8 mouse cellular contexts compared by ENCODE assay signal in the genomic region with DNA sequence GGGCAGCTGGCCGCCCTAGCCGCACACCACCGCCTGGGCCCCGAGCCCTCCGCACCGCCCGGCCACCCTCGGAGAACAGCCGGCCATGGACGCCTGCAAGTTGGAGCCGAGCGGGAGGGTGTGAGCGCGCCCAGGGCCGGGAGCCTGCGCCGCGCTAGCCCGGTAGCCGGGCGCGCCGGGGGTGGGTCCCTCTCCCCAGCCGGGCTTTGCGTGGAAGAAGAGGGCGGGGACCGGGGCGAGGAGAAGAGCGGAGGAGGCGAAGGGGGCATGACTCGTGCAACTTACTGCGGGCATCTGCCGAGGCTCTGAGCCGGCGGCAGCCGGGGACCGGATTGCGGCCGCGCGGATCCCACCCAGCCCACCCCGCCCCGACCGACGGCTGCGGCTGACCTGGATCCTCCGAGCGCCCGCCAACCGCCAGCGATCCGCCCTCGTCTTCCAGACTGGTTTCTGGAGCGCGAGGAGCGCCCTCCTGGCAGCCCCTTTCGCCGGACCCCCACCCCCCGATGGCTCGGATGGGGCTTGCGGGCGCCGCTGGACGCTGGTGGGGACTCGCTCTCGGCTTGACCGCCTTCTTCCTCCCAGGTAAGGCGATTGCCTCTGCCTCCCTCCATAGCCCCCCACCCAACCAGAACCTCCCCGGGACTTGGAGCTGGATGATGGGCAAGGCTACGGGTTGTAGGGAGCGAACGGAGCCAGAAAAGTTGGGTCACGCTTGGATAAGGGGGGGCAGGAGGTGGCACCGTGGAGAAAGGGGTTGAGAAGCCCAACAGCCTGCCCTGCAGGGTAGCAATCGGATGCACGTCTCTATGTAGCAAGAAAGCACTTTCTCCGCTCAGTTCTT. TPM values are rescaled to one million over a fixed set of nuclear protein-coding genes. Genes with fewer than 3 reads are reported as not detected.
DNase-seq lines count a peak whose midpoint lies in the region; ATAC-seq and TF ChIP-seq lines count a peak whose summit lies in the region.

No protein-coding gene starts in this region.

- H3K4me3 ChIP-seq in embryonic facial prominence, embryonic 11.5 days (ENCODE audit: low read depth, low read length): peak overlapping the region; percentile 88
- peak overlapping the region; percentile 76 for H3K4me3 ChIP-seq in hindbrain, embryonic 14.5 days (replicated peaks; ENCODE audit: low read length)
- H3K4me3 ChIP-seq in liver, postnatal 0 days (ENCODE audit: low read depth, low read length): peak overlapping the region; percentile 66

- WGBS in embryonic facial prominence, embryonic 11.5 days: under 1% methylated on average over 76 of the region's 77 CpGs
- WGBS in hindbrain, embryonic 14.5 days: under 1% methylated on average over 58 of the region's 77 CpGs
- WGBS in liver, postnatal 0 days (ENCODE audit: insufficient replicate concordance): 2% methylated on average over 66 of the region's 77 CpGs

- peak overlapping the region; percentile 89 for H3K4me2 ChIP-seq in embryonic facial prominence, embryonic 11.5 days (ENCODE audit: low read depth, low read length)
- peak overlapping the region; percentile 91 for H3K4me2 ChIP-seq in hindbrain, embryonic 14.5 days (replicated peaks)
- H3K4me2 ChIP-seq in liver, postnatal 0 days (ENCODE audit: low read depth, low read length): peak overlapping the region; percentile 84

- peak overlapping the region; percentile 94 for H3K27ac ChIP-seq in embryonic facial prominence, embryonic 11.5 days (replicated peaks; ENCODE audit: low read depth, low read length)
- peak overlapping the region; percentile 98 for H3K27ac ChIP-seq in hindbrain, embryonic 14.5 days
- peak overlapping the region; percentile 82 for H3K27ac ChIP-seq in liver, postnatal 0 days (ENCODE audit: low read depth)

- no peak for TF ChIP-seq EP300 in liver, postnatal 0 days (IDR thresholded peaks at IDR 0.05; ENCODE audit: low read depth)

- peaks cover 5% of the 10 kb centered on the region for H3K4me1 ChIP-seq in embryonic facial prominence, embryonic 11.5 days (ENCODE audit: control insufficient read depth, insufficient read depth, low read length)
- peaks cover 48% of the 10 kb centered on the region for H3K4me1 ChIP-seq in hindbrain, embryonic 14.5 days (replicated peaks; ENCODE audit: control insufficient read depth, insufficient read depth, low read length)
- peaks cover 3% of the 10 kb centered on the region for H3K4me1 ChIP-seq in liver, postnatal 0 days (ENCODE audit: insufficient read depth)

- no peaks in the 10 kb centered on the region; the same call in 1 of the 2 replicates for H3K27me3 ChIP-seq in embryonic facial prominence, embryonic 11.5 days (ENCODE audit: control insufficient read depth, insufficient read depth, low read length)
- peaks cover 3% of the 10 kb centered on the region; the same call in 1 of the 2 replicates for H3K27me3 ChIP-seq in hindbrain, embryonic 14.5 days (ENCODE audit: control insufficient read depth, insufficient read depth, low read length)
- H3K27me3 ChIP-seq in liver, postnatal 0 days (ENCODE audit: insufficient read depth, low read length): peaks cover 35% of the 10 kb centered on the region

- ATAC-seq in embryonic facial prominence, embryonic 11.5 days (replicated peaks; ENCODE audit: insufficient number of reproducible peaks, low FRiP score, low TSS enrichment, low read depth): peak; percentile 61
- ATAC-seq in hindbrain, embryonic 14.5 days (ENCODE audit: low FRiP score): peak; percentile 59
- peak; percentile 48 for ATAC-seq in liver, postnatal 0 days

- no peak for TF ChIP-seq CTCF in liver, postnatal 0 days (IDR thresholded peaks at IDR 0.05; ENCODE audit: low read depth)

- DNase-seq in ovary, adult 18-20 months (ENCODE audit: low spot score): peak; percentile 20
- no peak for DNase-seq in ovary, postnatal 10 days (ENCODE audit: low spot score)
- peak; percentile 67 for DNase-seq in ZHBTc4 (ENCODE audit: low read depth, low spot score)
- DNase-seq in embryonic facial prominence, embryonic 11.5 days (ENCODE audit: low spot score): peak; percentile 61
- DNase-seq in hindbrain, embryonic 14.5 days (ENCODE audit: low spot score): no peak
- peak; percentile 51 for DNase-seq in liver, postnatal 0 days
- DNase-seq in retina, postnatal 1 day: peak; percentile 78
- no peak for DNase-seq in natural killer cell, adult 2 months (ENCODE audit: low spot score in 2 of 2)

- peak overlapping the region; percentile 96 for H3K9ac ChIP-seq in embryonic facial prominence, embryonic 11.5 days (replicated peaks; ENCODE audit: low read length)
- H3K9ac ChIP-seq in hindbrain, embryonic 14.5 days: peak overlapping the region; percentile 91
- peak overlapping the region; percentile 68 for H3K9ac ChIP-seq in liver, postnatal 0 days (replicated peaks)

- H3K9me3 ChIP-seq in embryonic facial prominence, embryonic 11.5 days (replicated peaks; ENCODE audit: control insufficient read depth, low read length): no peaks in the 10 kb centered on the region
- no peaks in the 10 kb centered on the region for H3K9me3 ChIP-seq in hindbrain, embryonic 14.5 days (ENCODE audit: control insufficient read depth, low read length)
- H3K9me3 ChIP-seq in liver, postnatal 0 days (ENCODE audit: low read length): no peaks in the 10 kb centered on the region

- H3K36me3 ChIP-seq in embryonic facial prominence, embryonic 11.5 days (replicated peaks; ENCODE audit: control insufficient read depth, insufficient read depth, low read depth, low read length): no peaks in the 10 kb centered on the region
- H3K36me3 ChIP-seq in hindbrain, embryonic 14.5 days (replicated peaks; ENCODE audit: control insufficient read depth, insufficient read depth): no peaks in the 10 kb centered on the region
- H3K36me3 ChIP-seq in liver, postnatal 0 days (replicated peaks; ENCODE audit: insufficient read depth, low read length): no peaks in the 10 kb centered on the region

RNA-seq across cellular contexts. Expression of gene Nectin1, which starts 0.6 kb away (rescaled TPM):
- 4.8 and 5.3 TPM in 2 replicates for polyA plus RNA-seq in embryonic facial prominence, embryonic 11.5 days (2014; fragmentation: Nextera tagmentation; extraction: Ambion mirVana)
- polyA plus RNA-seq in hindbrain, embryonic 14.5 days (2014; fragmentation: Nextera tagmentation; extraction: Ambion mirVana): 18.0 and 18.9 TPM in 2 replicates
- polyA plus RNA-seq in liver, postnatal 0 days (2015; fragmentation: Nextera tagmentation; extraction: Ambion mirVana): 4.0 and 4.1 TPM in 2 replicates

Comparison
In these comparisons a context has a peak if more than half of its experiments do, and no peak if none do; other contexts are left out.
1. DNase-seq: peak in ovary, adult 18-20 months (single experiment), ZHBTc4 (single experiment), embryonic facial prominence, embryonic 11.5 days (single experiment), liver, postnatal 0 days (single experiment) and retina, postnatal 1 day (single experiment); none in ovary, postnatal 10 days (single experiment), hindbrain, embryonic 14.5 days (single experiment) and natural killer cell, adult 2 months (0 of 2).
2. Peak in every context shown above with its lines, with median percentiles within 50 percentile points of each other: ATAC-seq, H3K27ac ChIP-seq, H3K4me2 ChIP-seq, H3K4me3 ChIP-seq and H3K9ac ChIP-seq.